Mouse (Mus musculus) layer of hippocampus, adult 8-10 months (tissue): ENCODE measurements around the gene B4galt1. TPM values are rescaled to one million over a fixed set of nuclear protein-coding genes. Genes with fewer than 3 reads are reported as not detected.

Experiments
- DNase-seq, 2 experiments: peaks; one replicate each; pipeline ENCODE4 v3.0.0; 2022; ENCODE audit warnings: low spot score in 2 of 2
- microRNA-seq, 2 experiments: library from miRNA; unstranded; fragments of <30 nt; microRNA quantifications; one replicate each; pipeline ENCODE4 v1.2.0; 2022
- total RNA-seq, 4 experiments: library from RNA; stranded (reverse); gene quantifications; 2 replicates each; pipeline ENCODE4 v1.2.4; 2022

The B4galt1 gene
- total RNA-seq, 4 experiments from 2014 or later, result 6.7 to 13.0 (median 9.0) TPM

GRCm38 (mm10) chr4:40783049-40783448 lies 70.8 kb downstream of the B4galt1 start:
- DNase-seq, result no peak

GRCm38 (mm10) chr4:40781797-40782495 lies 71.9 kb downstream of the B4galt1 start:
- no peak for DNase-seq

GRCm38 (mm10) chr4:40781143-40781542 lies 72.7 kb downstream of the B4galt1 start:
- DNase-seq, result no peak

- no peak for DNase-seq
Observed at GRCm38 (mm10) chr4:40778656-40779055, 75.1 kb downstream of the B4galt1 start.

- DNase-seq, result no peak
Observed at GRCm38 (mm10) chr4:40777116-40777515, 76.7 kb downstream of the B4galt1 start.

GRCm38 (mm10) chr4:40776416-40776815 lies 77.4 kb downstream of the B4galt1 start:
- DNase-seq, result no peak

GRCm38 (mm10) chr4:40774279-40775259 lies 79.2 kb downstream of the B4galt1 start:
- DNase-seq, result peak in 1 of 2 experiments; percentile 31

- no peak for DNase-seq
Observed at GRCm38 (mm10) chr4:40759876-40760275, 93.9 kb downstream of the B4galt1 start.

- DNase-seq, result peak; percentile 94 to 95
Observed at GRCm38 (mm10) chr4:40757780-40758420, 95.9 kb downstream of the B4galt1 start, which contains the start of gene Smu1. Gene Smu1, minus strand, starts transcription at chr4:40757923.

- no peak for DNase-seq
Observed at GRCm38 (mm10) chr4:40757157-40757779, 96.5 kb downstream of the B4galt1 start.

Small RNA genes lying within 50 kb of the gene (microRNA-seq; reads per million reads assigned to microRNA genes)
- gene Gm24112, result 0 reads per million in 2 experiments
- gene Gm25931, result 0 reads per million in 2 experiments
- gene Mir5123, result 0 reads per million in 2 experiments

Other genes starting within 250 kb of the B4galt1 start
- 10 to 100 TPM; 27.1 to 33.3 (median 31.9) TPM for gene Aptx, start 150.8 kb downstream of the B4galt1 start, total RNA-seq
- 100 to 1,000 TPM; 263 to 275 (median 274) TPM for gene Dnaja1, start 131.9 kb downstream of the B4galt1 start, total RNA-seq
- 10 to 100 TPM; 49.7 to 57.4 (median 54.0) TPM for gene Smu1, start 96.1 kb downstream of the B4galt1 start, total RNA-seq
- gene Spink4, start 66.0 kb upstream of the B4galt1 start, total RNA-seq, result not detected
- gene Bag1, start 94.3 kb upstream of the B4galt1 start, total RNA-seq, result 100 to 1,000 TPM; 134 to 161 (median 142) TPM
- gene Chmp5, start 94.4 kb upstream of the B4galt1 start, total RNA-seq, result 10 to 100 TPM; 67.5 to 80.0 (median 74.2) TPM
- gene Nfx1, start 116.9 kb upstream of the B4galt1 start, total RNA-seq, result 10 to 100 TPM; 69.6 to 78.0 (median 76.1) TPM
- not detected for gene Aqp7, start 194.1 kb upstream of the B4galt1 start, total RNA-seq
- gene Aqp3, start 244.2 kb upstream of the B4galt1 start, total RNA-seq, result not detected